Mouse (Mus musculus) forebrain, embryonic 12.5 days (tissue): ENCODE measurements around the gene Ccdc96. TPM values are rescaled to one million over a fixed set of nuclear protein-coding genes. Genes with fewer than 3 reads are reported as not detected.

Source experiments
- ATAC-seq: fragments of 200-750 bp; cut with Nextera tagmentation; 2 replicates; pipeline ENCODE4 v1.8.0; 2017; ENCODE audit warnings: moderate TSS enrichment; ENCODE audit not compliant: low FRiP score
- H3K27ac ChIP-seq: fragments of 300-500 bp; sonication (generic); 2 replicates; pipeline ENCODE4 v1.5.1; 2016; ENCODE audit warnings: mild to moderate bottlenecking
- H3K27me3 ChIP-seq: fragments of 300-500 bp; sonication (generic); 2 replicates; pipeline ENCODE4 v1.6.1; 2016; ENCODE audit warnings: mild to moderate bottlenecking
- H3K36me3 ChIP-seq: fragments of 300-500 bp; sonication (generic); replicated peaks from 2 replicates; pipeline ENCODE4 v1.6.1; 2016; ENCODE audit warnings: mild to moderate bottlenecking
- H3K4me1 ChIP-seq: fragments of 300-500 bp; sonication (generic); 2 replicates; pipeline ENCODE4 v1.6.1; 2016
- H3K4me2 ChIP-seq: fragments of 300-500 bp; sonication (generic); 2 replicates; pipeline ENCODE4 v1.6.1; 2016; ENCODE audit warnings: mild to moderate bottlenecking, moderate library complexity
- H3K4me3 ChIP-seq: fragments of 300-500 bp; sonication (generic); replicated peaks from 2 replicates; pipeline ENCODE4 v1.5.1; 2016; ENCODE audit warnings: mild to moderate bottlenecking
- H3K9ac ChIP-seq: fragments of 300-500 bp; sonication (generic); 2 replicates; pipeline ENCODE4 v1.6.1; 2016; ENCODE audit warnings: mild to moderate bottlenecking
- H3K9me3 ChIP-seq: fragments of 300-500 bp; sonication (generic); 2 replicates; pipeline ENCODE4 v1.6.1; 2016
- WGBS: fragments of 180-500 bp; shearing (Covaris S2); methylation state at CpG from one replicate; pipeline ENCODE4 v1.1.7; 2016; 5-methylcytosine and 5-hydroxymethylcytosine counted together
- polyA plus RNA-seq: library from polyadenylated mRNA; unstranded; fragments of >200 nt; fragmentation: Nextera tagmentation; extraction: Ambion mirVana; gene quantifications from 2 replicates; pipeline ENCODE4 v1.2.1, GENCODE M21; 2016

Ccdc96 gene
- polyA plus RNA-seq, 1 experiment from 2014 or later, result 4.8 TPM

DNA sequence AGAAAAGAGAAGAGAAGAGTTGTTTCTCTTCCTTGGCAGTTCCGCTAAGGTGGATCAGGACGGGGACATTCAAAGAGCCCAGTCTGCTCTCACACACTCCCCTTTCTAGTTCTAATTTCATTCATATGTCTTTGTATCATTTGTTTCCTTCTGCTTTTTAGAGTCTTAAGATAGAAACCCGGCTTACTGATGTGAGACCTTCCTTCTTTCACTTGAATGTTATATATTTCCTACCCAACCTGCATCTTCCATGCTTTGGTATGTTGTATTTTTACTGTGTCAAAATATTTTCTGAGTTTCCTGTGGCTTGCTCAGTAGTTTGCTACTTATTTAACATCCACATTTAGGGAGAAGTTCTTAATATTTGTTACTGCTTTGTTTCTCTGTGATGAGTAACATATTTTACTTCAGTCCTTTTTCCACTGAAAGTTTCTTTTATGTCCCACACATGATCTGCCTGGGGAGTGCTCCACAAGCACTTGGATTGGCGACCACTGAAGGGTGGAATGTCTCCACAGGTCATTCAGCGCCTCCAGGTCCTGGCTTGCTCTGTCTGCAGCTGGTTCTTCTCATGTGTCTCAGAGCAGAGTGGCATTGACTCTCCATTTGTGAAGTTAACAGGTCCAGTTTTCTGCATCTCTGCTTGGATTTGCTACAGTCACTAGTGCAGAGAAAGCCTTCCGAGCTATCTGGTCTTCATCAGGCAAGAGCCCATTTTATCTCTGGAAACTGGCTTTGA, 51.2 kb downstream of the Ccdc96 start:
- H3K27me3 ChIP-seq, result no peaks in the 10 kb centered on the region
- H3K27ac ChIP-seq, result no peak overlapping the region
- H3K36me3 ChIP-seq, result no peaks in the 10 kb centered on the region
- H3K4me2 ChIP-seq, result no peak overlapping the region
- H3K9me3 ChIP-seq, result no peaks in the 10 kb centered on the region
- 86% methylated on average over 6 of the region's 6 CpGs for WGBS
- no peak for ATAC-seq
- H3K4me3 ChIP-seq, result no peak overlapping the region
- H3K9ac ChIP-seq, result no peak overlapping the region
- H3K4me1 ChIP-seq, result no peaks in the 10 kb centered on the region; the same call in 1 of the 2 replicates

DNA sequence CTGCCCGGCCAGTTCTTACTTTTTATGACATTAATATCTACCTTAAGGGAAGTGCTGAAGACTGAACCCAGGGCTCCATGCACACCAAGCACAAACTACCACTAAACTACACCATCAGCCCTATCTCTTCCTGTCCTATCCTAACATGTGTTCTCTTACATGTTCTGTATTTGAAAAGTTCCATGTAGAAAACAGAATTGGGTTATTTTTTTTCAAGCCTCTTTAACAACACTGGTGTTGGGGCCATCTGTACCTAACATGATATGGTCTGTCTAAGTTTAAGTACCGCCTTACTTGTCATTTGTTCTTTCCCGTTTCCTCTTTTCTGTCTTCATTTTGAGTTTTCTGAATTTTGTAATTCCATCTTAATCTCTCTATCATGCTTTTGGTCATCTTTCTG, 52.0 kb downstream of the Ccdc96 start:
- 90% methylated on average over 3 of the region's 3 CpGs for WGBS
- Histone ChIP-seq H3K4me1 (no peaks in the 10 kb centered on the region), H3K9me3 (no peaks in the 10 kb centered on the region), H3K27me3 (no peaks in the 10 kb centered on the region), H3K4me3 (no peak overlapping the region), H3K36me3 (no peaks in the 10 kb centered on the region), H3K27ac (no peak overlapping the region), H3K4me2 (no peak overlapping the region), H3K9ac (no peak overlapping the region)
- no peak for ATAC-seq

Other genes starting within 250 kb of the Ccdc96 start
- 10.4 and 11.0 TPM in 2 replicates for gene Sorcs2, start 86.4 kb upstream of the Ccdc96 start, polyA plus RNA-seq
- 46.6 and 48.5 TPM in 2 replicates for gene Grpel1, start 19.6 kb upstream of the Ccdc96 start, polyA plus RNA-seq
- 3.0 and 3.2 TPM in 2 replicates for gene Tada2b, start 303 bp upstream of the Ccdc96 start, polyA plus RNA-seq
- gene Tbc1d14, start 108.7 kb downstream of the Ccdc96 start, polyA plus RNA-seq, result 59.1 and 61.1 TPM in 2 replicates
- 44.2 and 46.6 TPM in 2 replicates for gene D5Ertd579e, start 211.4 kb downstream of the Ccdc96 start, polyA plus RNA-seq